Mouse (Mus musculus) stomach, embryonic 15.5 days (tissue): ENCODE measurements around the gene Tmem128. TPM values are rescaled to one million over a fixed set of nuclear protein-coding genes. Genes with fewer than 3 reads are reported as not detected.

Source experiments
- ATAC-seq: fragments of 200-750 bp; cut with Nextera tagmentation; 2 replicates; pipeline ENCODE4 v1.8.0; 2017; ENCODE audit warnings: low read depth, moderate number of reproducible peaks, moderate TSS enrichment; ENCODE audit not compliant: insufficient read depth, low FRiP score
- H3K27ac ChIP-seq: fragments of 300-500 bp; sonication (generic); 2 replicates; pipeline ENCODE4 v1.5.1; 2015; ENCODE audit warnings: mild to moderate bottlenecking, inconsistent platforms
- H3K27me3 ChIP-seq: fragments of 300-500 bp; sonication (generic); replicated peaks from 2 replicates; pipeline ENCODE4 v1.6.1; 2015; ENCODE audit warnings: inconsistent platforms
- H3K36me3 ChIP-seq: fragments of 300-500 bp; sonication (generic); 2 replicates; pipeline ENCODE4 v1.6.1; 2015; ENCODE audit warnings: inconsistent platforms
- H3K4me1 ChIP-seq: fragments of 300-500 bp; sonication (generic); 2 replicates; pipeline ENCODE4 v1.6.1; 2015; ENCODE audit warnings: inconsistent platforms
- H3K4me2 ChIP-seq: fragments of 300-500 bp; sonication (generic); 2 replicates; pipeline ENCODE4 v1.6.1; 2015; ENCODE audit warnings: mild to moderate bottlenecking, inconsistent platforms
- H3K4me3 ChIP-seq: fragments of 300-500 bp; sonication (generic); replicated peaks from 2 replicates; pipeline ENCODE4 v1.5.1; 2015; ENCODE audit warnings: inconsistent platforms
- H3K9ac ChIP-seq: fragments of 300-500 bp; sonication (generic); 2 replicates; pipeline ENCODE4 v1.6.1; 2015; ENCODE audit warnings: inconsistent platforms
- H3K9me3 ChIP-seq: fragments of 300-500 bp; sonication (generic); 2 replicates; pipeline ENCODE4 v1.6.1; 2016; ENCODE audit warnings: inconsistent platforms
- WGBS: fragments of 180-500 bp; shearing (Covaris S2); methylation state at CpG from one replicate; pipeline ENCODE4 v1.1.7; 2015; 5-methylcytosine and 5-hydroxymethylcytosine counted together
- polyA plus RNA-seq: library from polyadenylated mRNA; unstranded; fragments of >200 nt; fragmentation: Nextera tagmentation; extraction: Ambion mirVana; gene quantifications from 2 replicates; pipeline ENCODE4 v1.2.1, GENCODE M21; 2015

Gene Tmem128
- polyA plus RNA-seq, 1 experiment from 2014 or later: 70.1 TPM

DNA sequence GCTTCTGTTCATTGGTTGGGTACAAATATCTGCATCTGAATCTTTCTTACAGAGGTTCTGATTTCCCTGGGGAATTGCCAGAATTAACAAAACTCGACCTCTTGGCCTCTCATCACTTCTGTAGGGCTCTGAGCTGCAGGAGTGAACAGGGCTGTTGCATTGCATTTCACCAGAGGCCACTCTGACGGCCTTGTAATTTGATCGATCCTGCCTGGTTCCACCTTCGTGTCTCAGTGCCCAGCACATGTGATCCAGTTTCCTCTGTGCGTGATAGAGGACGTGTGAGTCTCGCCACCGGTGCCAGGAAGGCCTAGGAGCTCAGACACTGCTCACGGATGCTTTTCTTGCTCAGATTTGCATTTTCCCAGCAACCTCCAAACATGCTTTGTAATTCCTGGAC, 25.7 kb downstream of the Tmem128 start:
- Histone ChIP-seq H3K36me3 (no peaks in the 10 kb centered on the region), H3K9ac (no peak overlapping the region), H3K27me3 (no peaks in the 10 kb centered on the region), H3K9me3 (no peaks in the 10 kb centered on the region), H3K4me2 (no peak overlapping the region), H3K27ac (no peak overlapping the region), H3K4me3 (no peak overlapping the region), H3K4me1 (no peaks in the 10 kb centered on the region)
- no peak for ATAC-seq
- WGBS: 65% methylated on average over 9 of the region's 9 CpGs

DNA sequence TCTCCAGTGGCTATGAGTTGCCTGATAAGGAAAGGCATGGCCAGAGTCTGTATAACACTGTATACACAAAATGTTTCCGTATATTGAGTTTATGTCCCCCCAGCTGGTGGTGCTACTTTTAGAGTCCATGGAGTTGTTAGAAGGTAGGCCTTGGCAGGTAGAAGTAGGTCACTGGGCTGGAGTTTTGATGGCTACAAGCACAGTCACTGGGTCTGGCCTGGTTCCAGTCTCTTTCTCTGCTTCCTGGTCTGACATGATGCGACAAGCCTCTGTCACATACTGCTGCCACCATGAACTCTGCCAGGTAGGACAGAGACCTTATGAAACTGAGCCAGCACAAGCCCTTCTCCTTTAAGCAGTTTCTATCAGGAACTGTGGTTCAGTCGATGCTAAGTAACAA, 28.5 kb downstream of the Tmem128 start:
- ATAC-seq: no peak
- no peaks in the 10 kb centered on the region for H3K27me3 ChIP-seq
- H3K36me3 ChIP-seq: no peaks in the 10 kb centered on the region
- H3K9ac ChIP-seq: no peak overlapping the region
- no peak overlapping the region for H3K27ac ChIP-seq
- H3K9me3 ChIP-seq: no peaks in the 10 kb centered on the region
- no peak overlapping the region for H3K4me3 ChIP-seq
- H3K4me2 ChIP-seq: no peak overlapping the region
- WGBS: 84% methylated on average over 3 of the region's 3 CpGs
- H3K4me1 ChIP-seq: no peaks in the 10 kb centered on the region

DNA sequence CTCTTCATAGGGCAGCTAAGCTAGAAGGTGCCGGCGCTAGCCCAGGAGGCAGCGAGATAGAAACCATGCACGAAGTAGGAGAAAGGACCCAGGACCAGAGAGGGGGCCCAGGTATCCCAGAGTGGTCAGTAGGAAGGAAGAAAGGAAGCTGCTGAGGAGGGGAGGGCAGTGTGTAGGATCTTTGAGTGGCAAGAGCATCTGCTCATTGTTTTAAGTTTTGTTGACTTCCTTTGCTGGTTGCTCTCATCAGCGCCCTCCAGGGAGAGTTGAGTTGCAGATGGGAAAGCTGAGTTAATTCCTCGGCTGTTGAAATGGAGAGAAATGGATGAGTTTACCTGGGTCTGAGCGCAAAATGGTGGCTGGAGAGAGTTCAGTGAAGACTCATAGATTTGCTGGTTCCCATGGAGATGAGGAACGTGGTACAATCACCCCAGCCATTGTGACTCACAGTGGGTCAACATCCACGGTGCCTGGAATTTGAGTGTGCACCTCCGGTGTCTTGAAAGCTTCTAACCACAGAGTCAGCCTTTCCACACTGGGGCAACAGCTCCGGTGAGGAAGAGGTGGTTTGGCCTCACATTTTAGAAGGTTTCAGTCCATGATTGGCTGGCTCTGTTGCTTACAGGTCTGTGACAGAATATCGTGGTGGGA, 41.9 kb downstream of the Tmem128 start:
- Histone ChIP-seq H3K4me2 (no peak overlapping the region), H3K9me3 (no peaks in the 10 kb centered on the region), H3K9ac (no peak overlapping the region), H3K27me3 (no peaks in the 10 kb centered on the region), H3K4me3 (no peak overlapping the region), H3K4me1 (no peaks in the 10 kb centered on the region), H3K36me3 (no peaks in the 10 kb centered on the region), H3K27ac (no peak overlapping the region)
- ATAC-seq: no peak
- 84% methylated on average over 12 of the region's 12 CpGs for WGBS

DNA sequence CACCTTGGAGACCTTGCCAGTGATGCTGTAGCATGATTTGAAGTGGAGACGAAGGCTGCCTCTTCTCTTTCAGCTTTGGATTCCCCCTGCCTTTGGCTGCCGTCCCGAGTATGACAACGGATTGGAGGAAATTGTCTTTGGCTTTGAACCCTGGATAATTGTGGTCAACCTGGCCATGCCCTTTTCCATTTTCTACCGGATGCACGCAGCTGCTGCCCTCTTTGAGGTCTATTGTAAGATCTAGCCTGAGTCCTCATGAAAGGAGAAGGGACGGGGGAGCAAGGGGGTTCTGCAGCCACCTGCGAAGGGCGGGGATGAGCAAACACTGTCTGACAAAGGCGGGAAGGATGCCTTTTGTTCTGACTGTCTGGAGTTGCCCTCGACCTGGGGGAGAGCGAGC, 42.7 kb downstream of the Tmem128 start:
- no peak overlapping the region for H3K4me3 ChIP-seq
- H3K4me1 ChIP-seq: no peaks in the 10 kb centered on the region
- H3K36me3 ChIP-seq: no peaks in the 10 kb centered on the region
- no peak overlapping the region for H3K27ac ChIP-seq
- no peak overlapping the region for H3K4me2 ChIP-seq
- H3K9ac ChIP-seq: no peak overlapping the region
- ATAC-seq: no peak
- 38% methylated on average over 12 of the region's 12 CpGs for WGBS
- no peaks in the 10 kb centered on the region for H3K27me3 ChIP-seq
- H3K9me3 ChIP-seq: no peaks in the 10 kb centered on the region

DNA sequence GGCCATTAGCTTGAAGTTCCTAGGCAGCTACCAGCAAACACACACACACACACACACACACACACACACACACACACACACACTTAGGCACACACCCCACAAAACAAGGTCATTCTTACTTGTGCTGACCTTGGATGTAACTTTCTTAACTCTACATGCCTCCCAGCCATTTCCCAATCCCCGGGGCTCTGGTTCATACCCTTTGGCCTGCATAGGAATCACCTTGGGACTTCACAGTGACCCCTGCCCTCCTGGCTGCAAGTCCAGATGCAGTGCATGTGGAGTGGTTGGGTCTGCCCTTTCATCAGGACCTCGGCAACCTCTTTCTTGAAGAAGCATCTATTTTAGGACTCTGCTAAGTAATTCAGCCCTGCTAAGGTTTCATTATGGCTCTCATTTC, 45.3 kb downstream of the Tmem128 start:
- WGBS: 69% methylated on average over 2 of the region's 2 CpGs
- H3K9ac ChIP-seq: no peak overlapping the region
- ATAC-seq: no peak

DNA sequence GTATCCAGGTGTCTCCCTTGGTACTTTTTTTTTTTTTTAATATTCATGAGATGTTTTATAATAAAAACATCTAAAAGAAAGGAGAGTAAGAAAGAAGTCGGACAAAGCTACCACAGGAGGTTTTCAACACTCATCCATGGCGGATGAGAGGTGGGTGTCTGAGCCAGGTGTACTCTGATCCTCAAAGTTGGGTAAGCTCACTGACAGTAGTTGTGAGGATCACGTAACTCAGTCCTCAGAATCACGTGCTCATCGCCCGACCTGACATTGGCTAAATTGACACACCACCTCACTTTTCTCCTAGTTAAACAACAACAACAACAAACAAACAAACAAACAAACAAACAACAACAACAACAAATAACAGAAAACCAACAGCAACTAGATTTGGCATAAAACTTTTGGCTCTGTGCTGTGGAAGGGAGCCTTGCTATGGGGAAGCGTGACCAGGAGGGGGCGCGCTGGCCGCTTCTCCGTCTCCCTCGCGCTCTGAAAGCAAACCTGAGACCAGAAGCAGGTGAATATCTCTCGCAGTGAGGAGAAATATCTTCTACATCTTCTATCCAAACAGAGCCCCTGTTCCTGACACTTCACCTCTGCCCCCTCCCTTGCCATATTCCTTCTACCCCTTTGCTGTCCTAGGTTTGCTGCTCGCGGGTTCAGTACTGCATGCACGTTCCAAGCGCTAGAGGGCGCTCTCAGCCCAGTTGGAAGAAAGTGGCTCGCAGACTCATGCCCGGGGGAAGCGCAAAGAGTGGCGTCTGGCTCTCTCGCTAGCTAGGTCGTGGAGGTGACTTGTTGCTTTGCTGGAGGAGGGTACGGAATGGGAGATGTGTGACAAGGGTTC, 47.5 kb downstream of the Tmem128 start:
- H3K27ac ChIP-seq: no peak overlapping the region
- no peaks in the 10 kb centered on the region; the same call in 1 of the 2 replicates for H3K27me3 ChIP-seq
- no peaks in the 10 kb centered on the region for H3K9me3 ChIP-seq
- WGBS: 8% methylated on average over 26 of the region's 26 CpGs
- peak overlapping the region; percentile 76 for H3K4me2 ChIP-seq
- peak overlapping the region; percentile 43 for H3K4me3 ChIP-seq
- H3K4me1 ChIP-seq: no peaks in the 10 kb centered on the region
- H3K9ac ChIP-seq: no peak overlapping the region; the same call in 1 of the 2 replicates
- no peaks in the 10 kb centered on the region for H3K36me3 ChIP-seq
- peak; percentile 69 for ATAC-seq

More for the DNA sequence above, 45.3 kb downstream of the Tmem128 start:
- no peak overlapping the region for H3K4me2 ChIP-seq
- H3K4me3 ChIP-seq: no peak overlapping the region
- no peaks in the 10 kb centered on the region; the same call in 1 of the 2 replicates for H3K27me3 ChIP-seq
- H3K27ac ChIP-seq: no peak overlapping the region
- H3K9me3 ChIP-seq: no peaks in the 10 kb centered on the region
- no peaks in the 10 kb centered on the region for H3K4me1 ChIP-seq
- no peaks in the 10 kb centered on the region for H3K36me3 ChIP-seq

DNA sequence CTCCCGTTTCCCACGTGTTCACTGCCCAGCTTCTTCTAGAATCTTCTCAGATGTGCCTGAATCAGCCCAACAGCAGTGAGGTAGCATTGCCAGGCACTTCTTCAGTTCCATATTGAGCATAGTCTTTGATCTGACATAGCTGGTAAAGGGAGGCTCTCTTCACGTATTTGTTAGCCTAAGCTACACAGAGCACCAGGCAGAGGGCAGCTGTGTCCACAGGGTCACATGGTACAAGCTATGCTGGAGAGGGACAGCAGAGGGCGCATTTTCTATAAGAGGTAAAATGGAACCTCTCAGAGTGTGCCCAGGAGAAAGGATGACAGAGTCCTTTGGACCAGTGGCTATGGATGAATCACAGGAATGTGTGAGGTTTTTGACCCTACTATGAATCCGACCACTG, 48.9 kb downstream of the Tmem128 start:
- WGBS: 49% methylated on average over 5 of the region's 5 CpGs
- no peaks in the 10 kb centered on the region for H3K36me3 ChIP-seq
- no peak overlapping the region for H3K4me3 ChIP-seq
- 0 out of 2 replicates have a peak, but pooled peaks have one; percentile 25 for ATAC-seq
- no peaks in the 10 kb centered on the region for H3K9me3 ChIP-seq
- no peaks in the 10 kb centered on the region for H3K4me1 ChIP-seq
- H3K27me3 ChIP-seq: no peaks in the 10 kb centered on the region; the same call in 1 of the 2 replicates
- no peak overlapping the region for H3K9ac ChIP-seq
- H3K4me2 ChIP-seq: no peak overlapping the region
- no peak overlapping the region for H3K27ac ChIP-seq

DNA sequence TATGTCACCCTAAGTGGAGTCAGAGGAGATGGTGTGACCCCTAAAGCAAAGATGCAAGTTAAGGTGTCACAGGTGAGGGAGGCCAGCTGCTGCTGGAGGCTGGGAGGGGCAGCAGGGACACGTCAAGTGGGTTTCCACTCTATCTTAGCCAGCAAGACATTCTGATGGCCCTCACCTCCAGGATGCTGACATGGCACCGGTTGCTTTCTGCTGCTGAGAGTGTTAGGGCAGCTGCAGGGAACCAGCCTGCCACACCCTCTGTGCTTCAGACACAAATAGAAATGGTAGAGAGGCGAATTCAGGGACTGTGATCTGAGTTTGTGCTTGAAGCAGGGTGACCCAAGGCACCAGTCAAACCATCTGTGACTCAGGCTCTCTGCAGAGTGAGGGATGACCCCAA, 49.8 kb downstream of the Tmem128 start:
- ATAC-seq: no peak
- H3K9me3 ChIP-seq: no peaks in the 10 kb centered on the region
- whole genome bisulfite sequencing: 53% methylated on average over 3 of the region's 3 CpGs
- H3K4me3 ChIP-seq: no peak overlapping the region
- no peaks in the 10 kb centered on the region for H3K4me1 ChIP-seq
- no peak overlapping the region for H3K9ac ChIP-seq
- no peaks in the 10 kb centered on the region; the same call in 1 of the 2 replicates for H3K27me3 ChIP-seq
- no peak overlapping the region for H3K4me2 ChIP-seq
- no peaks in the 10 kb centered on the region for H3K36me3 ChIP-seq
- no peak overlapping the region for H3K27ac ChIP-seq

Other genes starting within 250 kb of the Tmem128 start
- 37.2 and 43.1 TPM in 2 replicates for gene Stx18, start 221.4 kb upstream of the Tmem128 start, polyA plus RNA-seq
- 55.4 and 65.7 TPM in 2 replicates for gene Nsg1, start 100.3 kb upstream of the Tmem128 start, polyA plus RNA-seq
- gene Zbtb49, start 39.7 kb upstream of the Tmem128 start, polyA plus RNA-seq: 12.0 and 12.5 TPM in 2 replicates
- 96.6 and 106 TPM in 2 replicates for gene Lyar, start 39.7 kb upstream of the Tmem128 start, polyA plus RNA-seq
- gene Otop1, start 15.8 kb downstream of the Tmem128 start, polyA plus RNA-seq: not detected in 2 replicates
- not detected in 2 replicates for gene Drd5, start 59.2 kb downstream of the Tmem128 start, polyA plus RNA-seq
- gene Slc2a9, start 243.0 kb downstream of the Tmem128 start, polyA plus RNA-seq: 0.86 and 1.6 TPM in 2 replicates